8 mouse cellular contexts compared by ENCODE assay signal in the genomic region with DNA sequence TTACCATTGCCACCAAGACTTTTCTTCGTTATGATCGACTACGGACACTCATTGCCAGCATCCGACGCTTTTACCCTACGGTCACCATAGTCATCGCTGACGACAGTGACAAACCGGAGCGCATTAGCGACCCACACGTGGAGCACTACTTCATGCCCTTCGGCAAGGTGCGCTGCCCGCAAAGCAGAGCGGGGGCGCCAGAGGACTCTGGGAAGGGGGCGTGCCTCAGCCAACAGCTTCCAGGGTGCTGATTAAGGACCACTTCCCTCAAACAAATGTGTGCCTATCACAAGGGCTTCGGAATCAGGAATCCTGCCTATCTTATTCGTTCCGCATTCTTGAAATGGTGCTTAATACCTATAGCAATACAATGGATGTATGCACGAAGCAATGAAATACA. TPM values are rescaled to one million over a fixed set of nuclear protein-coding genes. Genes with fewer than 3 reads are reported as not detected.
DNase-seq lines count a peak whose midpoint lies in the region; ATAC-seq and TF ChIP-seq lines count a peak whose summit lies in the region.

No protein-coding gene starts in this region.

- no peak overlapping the region for H3K27ac ChIP-seq in heart, embryonic 14.5 days (replicated peaks in 1 of 2; ENCODE audit: control insufficient read depth in 1 of 2, insufficient read depth in 1 of 2, low read depth in 2 of 2, low read length in 2 of 2)
- no peak overlapping the region for H3K27ac ChIP-seq in liver, embryonic 14.5 days

- TF ChIP-seq CTCF in liver, embryonic 14.5 days (IDR thresholded peaks at IDR 0.05; ENCODE audit: low read depth), result peak; percentile 53

- peaks cover 79% of the 10 kb centered on the region for H3K27me3 ChIP-seq in heart, embryonic 14.5 days (ENCODE audit: control insufficient read depth, insufficient read depth, low read length)
- peaks cover 24% of the 10 kb centered on the region for H3K27me3 ChIP-seq in liver, embryonic 14.5 days (ENCODE audit: control insufficient read depth, insufficient read depth, low read length)

- H3K4me3 ChIP-seq in heart, embryonic 14.5 days (ENCODE audit: control insufficient read depth in 1 of 2, insufficient read depth in 1 of 2, low read depth in 1 of 2, low read length in 2 of 2), result peak overlapping the region in 1 of 2 experiments; percentile 38; a peak in 2 of 4 replicates
- no peak overlapping the region for H3K4me3 ChIP-seq in liver, embryonic 14.5 days (ENCODE audit: insufficient read depth in 1 of 2, low read depth in 2 of 2, low read length in 2 of 2)

- peak; percentile 71 for DNase-seq in cerebellum, postnatal 10 days
- DNase-seq in cerebellum, adult 8-10 months, result no peak
- DNase-seq in right cerebral cortex, postnatal 4 days, result peak; percentile 53
- no peak for DNase-seq in right cerebral cortex, postnatal 25 days
- DNase-seq in liver, embryonic 14.5 days (ENCODE audit: low read depth in 3 of 3, low spot score in 3 of 3), result no peak
- DNase-seq in yolk sac, embryonic 10.5 days (ENCODE audit: low spot score), result no peak

- no peak for TF ChIP-seq EP300 in liver, embryonic 14.5 days (IDR thresholded peaks at IDR 0.05; ENCODE audit: low read depth)

- H3K9ac ChIP-seq in heart, embryonic 14.5 days (ENCODE audit: low read length), result no peak overlapping the region
- no peak overlapping the region for H3K9ac ChIP-seq in liver, embryonic 14.5 days (replicated peaks)

- H3K9me3 ChIP-seq in heart, embryonic 14.5 days (ENCODE audit: control insufficient read depth, low read length), result no peaks in the 10 kb centered on the region
- no peaks in the 10 kb centered on the region for H3K9me3 ChIP-seq in liver, embryonic 14.5 days (ENCODE audit: control insufficient read depth, low read length)

- peak overlapping the region; percentile 68 for H3K4me2 ChIP-seq in heart, embryonic 14.5 days (ENCODE audit: low read length)
- H3K4me2 ChIP-seq in liver, embryonic 14.5 days (ENCODE audit: low read depth), result peak overlapping the region; percentile 70

- peaks cover 15 to 34% of the 10 kb centered on the region in 2 experiments for H3K4me1 ChIP-seq in heart, embryonic 14.5 days (ENCODE audit: control insufficient read depth in 2 of 2, insufficient read depth in 2 of 2, low read length in 2 of 2)
- H3K4me1 ChIP-seq in liver, embryonic 14.5 days (replicated peaks; ENCODE audit: control insufficient read depth in 2 of 2, insufficient read depth in 2 of 2, low read length in 1 of 2), result peaks cover 4 to 13% of the 10 kb centered on the region in 2 experiments; a peak in 3 of 4 replicates

- no peaks in the 10 kb centered on the region for H3K36me3 ChIP-seq in heart, embryonic 14.5 days (ENCODE audit: control insufficient read depth, insufficient read depth, low read length)
- no peaks in the 10 kb centered on the region for H3K36me3 ChIP-seq in liver, embryonic 14.5 days (replicated peaks; ENCODE audit: control insufficient read depth, insufficient read depth, low read depth)

- WGBS in heart, embryonic 14.5 days, result 1% methylated on average over 22 of the region's 22 CpGs
- 7% methylated on average over 22 of the region's 22 CpGs for WGBS in liver, embryonic 14.5 days (ENCODE audit: insufficient replicate concordance)

- ATAC-seq in heart, embryonic 14.5 days (ENCODE audit: insufficient number of reproducible peaks, insufficient read depth, low FRiP score, low read depth), result no peak
- no peak for ATAC-seq in liver, embryonic 14.5 days (ENCODE audit: insufficient read depth)
- ATAC-seq in megakaryocyte-erythroid progenitor cell, adult 5-6 weeks (replicated peaks; ENCODE audit: low FRiP score, low TSS enrichment, poor library complexity, severe bottlenecking), result no peak

RNA-seq across cellular contexts. Expression of a gene that starts 5.0 kb away (rescaled TPM):
- 1.5 and 2.0 TPM in 2 replicates for polyA plus RNA-seq in heart, embryonic 14.5 days (2014; fragmentation: Nextera tagmentation; extraction: Ambion mirVana)
- 9.9 and 10.4 TPM in 2 replicates for polyA plus RNA-seq in liver, embryonic 14.5 days (2012; rRNA removed)
- polyA plus RNA-seq in liver, embryonic 14.5 days (2014; fragmentation: Nextera tagmentation; extraction: Ambion mirVana), result 14.6 and 17.1 TPM in 2 replicates
- total RNA-seq in megakaryocyte-erythroid progenitor cell, adult 5-6 weeks (2014; fragmentation: Nextera tagmentation), result 67.2 and 84.7 TPM in 2 replicates
- total RNA-seq in megakaryocyte-erythroid progenitor cell, adult 5-6 weeks (2017), result 18.5 and 23.3 TPM in 2 replicates

RNA-seq across cellular contexts. Expression of a gene that starts 10.4 kb away (rescaled TPM):
- polyA plus RNA-seq in heart, embryonic 14.5 days (2014; fragmentation: Nextera tagmentation; extraction: Ambion mirVana), result 17.4 and 19.3 TPM in 2 replicates
- polyA plus RNA-seq in liver, embryonic 14.5 days (2012; rRNA removed), result 1.5 and 1.7 TPM in 2 replicates
- polyA plus RNA-seq in liver, embryonic 14.5 days (2014; fragmentation: Nextera tagmentation; extraction: Ambion mirVana), result 0.75 and 1.3 TPM in 2 replicates
- 1.8 TPM in 1 of 2 replicates, not detected in the other for total RNA-seq in megakaryocyte-erythroid progenitor cell, adult 5-6 weeks (2014; fragmentation: Nextera tagmentation)
- 1.8 TPM in 1 of 2 replicates, not detected in the other for total RNA-seq in megakaryocyte-erythroid progenitor cell, adult 5-6 weeks (2017)

RNA-seq across cellular contexts. Expression of a gene that starts 19.9 kb away (rescaled TPM):
- polyA plus RNA-seq in heart, embryonic 14.5 days (2014; fragmentation: Nextera tagmentation; extraction: Ambion mirVana), result 18.2 and 22.8 TPM in 2 replicates
- 6.9 and 7.7 TPM in 2 replicates for polyA plus RNA-seq in liver, embryonic 14.5 days (2012; rRNA removed)
- polyA plus RNA-seq in liver, embryonic 14.5 days (2014; fragmentation: Nextera tagmentation; extraction: Ambion mirVana), result 3.4 and 4.8 TPM in 2 replicates
- 22.7 and 46.0 TPM in 2 replicates for total RNA-seq in megakaryocyte-erythroid progenitor cell, adult 5-6 weeks (2014; fragmentation: Nextera tagmentation)
- 35.4 and 35.7 TPM in 2 replicates for total RNA-seq in megakaryocyte-erythroid progenitor cell, adult 5-6 weeks (2017)

RNA-seq across cellular contexts. Expression of a gene that starts 25.5 kb away (rescaled TPM):
- 73.3 and 75.7 TPM in 2 replicates for polyA plus RNA-seq in heart, embryonic 14.5 days (2014; fragmentation: Nextera tagmentation; extraction: Ambion mirVana)
- polyA plus RNA-seq in liver, embryonic 14.5 days (2012; rRNA removed), result 35.9 and 38.6 TPM in 2 replicates
- 11.2 and 15.0 TPM in 2 replicates for polyA plus RNA-seq in liver, embryonic 14.5 days (2014; fragmentation: Nextera tagmentation; extraction: Ambion mirVana)
- 97.0 and 160 TPM in 2 replicates for total RNA-seq in megakaryocyte-erythroid progenitor cell, adult 5-6 weeks (2014; fragmentation: Nextera tagmentation)
- total RNA-seq in megakaryocyte-erythroid progenitor cell, adult 5-6 weeks (2017), result 28.5 and 29.5 TPM in 2 replicates

RNA-seq across cellular contexts. Expression of a gene that starts 41.4 kb away (rescaled TPM):
- 17.6 and 22.8 TPM in 2 replicates for polyA plus RNA-seq in heart, embryonic 14.5 days (2014; fragmentation: Nextera tagmentation; extraction: Ambion mirVana)
- polyA plus RNA-seq in liver, embryonic 14.5 days (2012; rRNA removed), result 28.2 and 31.2 TPM in 2 replicates
- polyA plus RNA-seq in liver, embryonic 14.5 days (2014; fragmentation: Nextera tagmentation; extraction: Ambion mirVana), result 25.7 and 31.1 TPM in 2 replicates
- 58.6 and 59.9 TPM in 2 replicates for total RNA-seq in megakaryocyte-erythroid progenitor cell, adult 5-6 weeks (2014; fragmentation: Nextera tagmentation)
- 28.0 and 35.3 TPM in 2 replicates for total RNA-seq in megakaryocyte-erythroid progenitor cell, adult 5-6 weeks (2017)

Comparison
In these comparisons a context has a peak if more than half of its experiments do, and no peak if none do; other contexts are left out.
1. DNase-seq: peak in cerebellum, postnatal 10 days (2 of 2) and right cerebral cortex, postnatal 4 days (single experiment); none in cerebellum, adult 8-10 months (single experiment), right cerebral cortex, postnatal 25 days (single experiment), liver, embryonic 14.5 days (0 of 3) and yolk sac, embryonic 10.5 days (single experiment).